Mouse (Mus musculus) kidney, adult 9 months (tissue): ENCODE measurements around the gene Zfp518a.

Experiments used
- DNase-seq: peaks from one replicate; pipeline ENCODE4 v3.0.0; 2022

Gene Zfp518a

GRCm38 (mm10) chr19:40894519-40895392, at the start of gene Zfp518a:
Gene Zfp518a (plus strand): TSS chr19:40894705.
- peak; percentile 86 for DNase-seq

- no peak for DNase-seq
Observed at GRCm38 (mm10) chr19:40844731-40845130, 49.8 kb upstream of the Zfp518a start.

- DNase-seq: no peak
Observed at GRCm38 (mm10) chr19:40849391-40849790, 45.1 kb upstream of the Zfp518a start.

- DNase-seq: no peak
Observed at GRCm38 (mm10) chr19:40859555-40859954, 35.0 kb upstream of the Zfp518a start.

- DNase-seq: no peak
Observed at GRCm38 (mm10) chr19:40868284-40868683, 26.2 kb upstream of the Zfp518a start.

- no peak for DNase-seq
Observed at GRCm38 (mm10) chr19:40869425-40870105, 24.9 kb upstream of the Zfp518a start.

- peak; percentile 85 for DNase-seq
Observed at GRCm38 (mm10) chr19:40872955-40873665, 21.4 kb upstream of the Zfp518a start.

GRCm38 (mm10) chr19:40881700-40882099, 12.8 kb upstream of the Zfp518a start:
- no peak for DNase-seq

GRCm38 (mm10) chr19:40888887-40889286, 5.6 kb upstream of the Zfp518a start:
- no peak for DNase-seq

- DNase-seq: no peak
Observed at GRCm38 (mm10) chr19:40894071-40894506, 416 bp upstream of the Zfp518a start.

GRCm38 (mm10) chr19:40895393-40895703, 843 bp downstream of the Zfp518a start:
- DNase-seq: no peak

GRCm38 (mm10) chr19:40931581-40932369, 37.3 kb downstream of the Zfp518a start:
- DNase-seq: no peak

GRCm38 (mm10) chr19:40935376-40935775, 40.9 kb downstream of the Zfp518a start:
- DNase-seq: no peak

- no peak for DNase-seq
Observed at GRCm38 (mm10) chr19:40936038-40936437, 41.5 kb downstream of the Zfp518a start.

GRCm38 (mm10) chr19:40943552-40943951, 49.0 kb downstream of the Zfp518a start:
- DNase-seq: no peak

GRCm38 (mm10) chr19:40946937-40947577, 52.6 kb downstream of the Zfp518a start:
- no peak for DNase-seq

- no peak for DNase-seq
Observed at GRCm38 (mm10) chr19:40958981-40959380, 64.5 kb downstream of the Zfp518a start.

GRCm38 (mm10) chr19:40962988-40963387, 68.5 kb downstream of the Zfp518a start:
- DNase-seq: peak; percentile 47

- no peak for DNase-seq
Observed at GRCm38 (mm10) chr19:40964367-40964891, 69.9 kb downstream of the Zfp518a start.

- no peak for DNase-seq
Observed at GRCm38 (mm10) chr19:40964936-40965850, 70.7 kb downstream of the Zfp518a start.
